In genomic region chr9:43238631-43239545, GRCm38 (mm10) we compare ENCODE assay signal across 8 mouse cellular contexts. TPM values are rescaled to one million over a fixed set of nuclear protein-coding genes. Genes with fewer than 3 reads are reported as not detected.
DNase-seq lines count a peak whose midpoint lies in the region; ATAC-seq and TF ChIP-seq lines count a peak whose summit lies in the region.

No protein-coding gene starts in this region.

- H3K27ac ChIP-seq in heart, embryonic 16.5 days (ENCODE audit: low read length) = peak overlapping the region; percentile 77
- peak overlapping the region; percentile 99 for H3K27ac ChIP-seq in liver, embryonic 11.5 days (ENCODE audit: low read depth, low read length)
- peak overlapping the region; percentile 62 for H3K27ac ChIP-seq in small intestine, adult 2 months (ENCODE audit: insufficient read depth, low read depth, low read length)

- H3K4me1 ChIP-seq in heart, embryonic 16.5 days (ENCODE audit: control insufficient read depth, insufficient read depth, low read length) = peaks cover 27% of the 10 kb centered on the region
- peaks cover 77% of the 10 kb centered on the region for H3K4me1 ChIP-seq in liver, embryonic 11.5 days (replicated peaks; ENCODE audit: control insufficient read depth, insufficient read depth, low read length)
- peaks cover 10% of the 10 kb centered on the region; the same call in 1 of the 2 replicates for H3K4me1 ChIP-seq in small intestine, adult 2 months (ENCODE audit: control insufficient read depth, insufficient read depth, insufficient read length, low read length)

- DNase-seq in heart, adult 11 months = peak; percentile 95
- no peak for DNase-seq in heart, adult 9 months (ENCODE audit: low spot score in 2 of 2)
- DNase-seq in ZHBTc4 (ENCODE audit: low read depth, low spot score) = peak; percentile 54
- DNase-seq in liver, embryonic 11.5 days (ENCODE audit: low spot score) = no peak
- no peak for DNase-seq in right cerebral cortex, postnatal 14 days
- DNase-seq in gastrocnemius, postnatal 4 days (ENCODE audit: low spot score in 2 of 2) = no peak

- peak overlapping the region; percentile 84 for H3K4me3 ChIP-seq in heart, embryonic 16.5 days (ENCODE audit: low read length)
- H3K4me3 ChIP-seq in liver, embryonic 11.5 days (ENCODE audit: low read depth, low read length) = peak overlapping the region; percentile 95
- peak overlapping the region; percentile 82 for H3K4me3 ChIP-seq in small intestine, adult 2 months (ENCODE audit: low read depth, low read length)

- WGBS in heart, embryonic 16.5 days = 2% methylated on average over 51 of the region's 51 CpGs
- WGBS in liver, embryonic 11.5 days = under 1% methylated on average over 51 of the region's 51 CpGs
- WGBS in small intestine, adult 2 months = 3% methylated on average over 51 of the region's 51 CpGs

- ATAC-seq in heart, embryonic 16.5 days (replicated peaks; ENCODE audit: extremely low read depth, insufficient read depth, low FRiP score) = peak; percentile 14
- ATAC-seq in liver, embryonic 11.5 days (replicated peaks; ENCODE audit: low FRiP score) = no peak

- H3K4me2 ChIP-seq in heart, embryonic 16.5 days (ENCODE audit: low read depth, low read length) = peak overlapping the region; percentile 75
- peak overlapping the region; percentile 68 for H3K4me2 ChIP-seq in liver, embryonic 11.5 days

- H3K36me3 ChIP-seq in heart, embryonic 16.5 days (ENCODE audit: control insufficient read depth, insufficient read depth) = no peaks in the 10 kb centered on the region
- H3K36me3 ChIP-seq in liver, embryonic 11.5 days (ENCODE audit: control insufficient read depth, insufficient read depth, low read length) = peaks cover 3% of the 10 kb centered on the region
- H3K36me3 ChIP-seq in small intestine, adult 2 months (ENCODE audit: control insufficient read depth, insufficient read depth, low read length) = no peaks in the 10 kb centered on the region; the same call in 1 of the 2 replicates

- 0 out of 2 replicates have a peak, but pooled peaks have one; percentile 7 for TF ChIP-seq POLR2A in small intestine, adult 2 months (IDR thresholded peaks at IDR 0.05; ENCODE audit: low read depth, low read length)

- no peaks in the 10 kb centered on the region for H3K27me3 ChIP-seq in heart, embryonic 16.5 days (ENCODE audit: control insufficient read depth, insufficient read depth, low read length)
- no peaks in the 10 kb centered on the region for H3K27me3 ChIP-seq in liver, embryonic 11.5 days (replicated peaks; ENCODE audit: control insufficient read depth, insufficient read depth, low read length)
- H3K27me3 ChIP-seq in small intestine, adult 2 months (ENCODE audit: control insufficient read depth, insufficient read depth, low read length) = no peaks in the 10 kb centered on the region

- TF ChIP-seq CTCF in small intestine, adult 2 months (IDR thresholded peaks at IDR 0.05; ENCODE audit: extremely low read depth, insufficient read length, insufficient replicate concordance, low read depth, low read length) = no peak

- H3K9ac ChIP-seq in heart, embryonic 16.5 days (ENCODE audit: low read length) = peak overlapping the region; percentile 88
- peak overlapping the region; percentile 94 for H3K9ac ChIP-seq in liver, embryonic 11.5 days (ENCODE audit: low read depth, low read length)

- H3K9me3 ChIP-seq in heart, embryonic 16.5 days (replicated peaks; ENCODE audit: control insufficient read depth, low read length) = no peaks in the 10 kb centered on the region
- no peaks in the 10 kb centered on the region for H3K9me3 ChIP-seq in liver, embryonic 11.5 days (ENCODE audit: control insufficient read depth, low read length)

RNA-seq across cellular contexts. Expression of gene Oaf, which starts 0.8 kb away (rescaled TPM):
- 26.0 and 27.4 TPM in 2 replicates for polyA plus RNA-seq in heart, embryonic 16.5 days (2015; fragmentation: Nextera tagmentation; extraction: Ambion mirVana)
- polyA plus RNA-seq in liver, embryonic 11.5 days (2014; fragmentation: Nextera tagmentation; extraction: Ambion mirVana) = 51.6 and 52.0 TPM in 2 replicates
- 21.4 and 35.7 TPM in 2 replicates for polyA plus RNA-seq in small intestine, adult 2 months (2012; rRNA removed)
- 10 to 100 TPM; 45.8 to 50.2 TPM for total RNA-seq in gastrocnemius, postnatal 4 days (2021)

RNA-seq across cellular contexts. Expression of gene Pou2f3, which starts 28.7 kb away (rescaled TPM):
- 0.19 and 0.53 TPM in 2 replicates for polyA plus RNA-seq in heart, embryonic 16.5 days (2015; fragmentation: Nextera tagmentation; extraction: Ambion mirVana)
- not detected in 2 replicates for polyA plus RNA-seq in liver, embryonic 11.5 days (2014; fragmentation: Nextera tagmentation; extraction: Ambion mirVana)
- polyA plus RNA-seq in small intestine, adult 2 months (2012; rRNA removed) = 0.55 and 1.2 TPM in 2 replicates
- under 1 TPM; 0.15 to 0.23 TPM for total RNA-seq in gastrocnemius, postnatal 4 days (2021)

Comparison
In these comparisons a context has a peak if more than half of its experiments do, and no peak if none do; other contexts are left out.
1. DNase-seq: peak in heart, adult 11 months (single experiment) and ZHBTc4 (single experiment); none in heart, adult 9 months (0 of 2), liver, embryonic 11.5 days (single experiment), right cerebral cortex, postnatal 14 days (single experiment) and gastrocnemius, postnatal 4 days (0 of 2).
2. Peak in every context shown above with its lines, with median percentiles within 50 percentile points of each other: H3K27ac ChIP-seq and H3K4me3 ChIP-seq.